Mouse (Mus musculus): ENCODE measurements around the gene Paox.
A peak's percentile ranks its signal among the peaks of the same experiment; 100 is the strongest.
"Not testable (repeated sequence)": the region's sequence is repeated elsewhere in the genome, so short reads cannot be mapped to it uniquely, and the experiment has no call there.

Paox gene

GRCm38 (mm10) chr7:140121338-140121910 is 5.8 kb downstream of the Paox start:
- DNase-seq = no peak

- peak; percentile 93 for DNase-seq
These were observed 7.2 kb downstream of the Paox start for GRCm38 (mm10) chr7:140122765-140123164.

DNA sequence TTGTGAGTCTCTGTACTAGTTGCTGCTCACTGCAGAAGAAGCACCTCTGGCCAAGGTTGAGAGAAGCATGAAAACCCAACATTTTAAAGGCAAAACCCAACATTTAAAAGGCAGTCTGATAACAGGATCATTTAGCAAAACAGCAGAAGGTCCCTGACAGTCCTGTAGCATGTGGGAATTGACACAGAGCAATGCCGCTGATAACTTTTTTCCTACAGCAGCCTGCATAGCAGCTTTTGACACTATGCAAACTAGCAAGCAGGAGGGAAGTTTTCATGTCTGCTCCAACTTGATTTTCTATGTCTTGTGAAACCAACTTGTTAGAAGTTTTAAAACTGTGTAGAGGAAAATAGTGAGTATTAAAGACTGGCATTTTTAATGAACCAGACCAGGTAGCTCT is 8.8 kb downstream of the Paox start:
- DNase-seq = no peak

- peak; percentile 99 for DNase-seq
These were observed 9.9 kb downstream of the Paox start for GRCm38 (mm10) chr7:140125278-140126021.

DNA sequence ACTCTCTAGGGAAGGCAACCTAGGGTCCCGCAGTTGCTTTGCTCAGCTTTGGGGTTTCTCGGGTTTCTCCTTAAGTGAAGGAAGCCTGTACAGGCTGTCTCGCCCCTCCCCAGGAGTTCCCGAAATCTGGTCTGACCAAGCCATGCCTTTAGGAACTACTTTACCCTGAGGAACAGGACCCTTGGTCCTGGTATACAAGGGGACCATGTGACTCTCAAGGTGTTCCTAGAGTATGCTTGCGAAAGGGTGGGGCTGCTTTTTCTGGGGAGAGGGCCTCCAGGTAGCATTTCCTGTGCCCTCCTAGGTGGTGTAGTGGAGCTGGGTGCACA is 10.4 kb downstream of the Paox start:
- DNase-seq = peak; percentile 93

GRCm38 (mm10) chr7:140126934-140127333 is 11.3 kb downstream of the Paox start:
- DNase-seq = peak; percentile 92

- peak; percentile 93 for DNase-seq
These were observed 12.3 kb downstream of the Paox start for GRCm38 (mm10) chr7:140127911-140128310.

DNA sequence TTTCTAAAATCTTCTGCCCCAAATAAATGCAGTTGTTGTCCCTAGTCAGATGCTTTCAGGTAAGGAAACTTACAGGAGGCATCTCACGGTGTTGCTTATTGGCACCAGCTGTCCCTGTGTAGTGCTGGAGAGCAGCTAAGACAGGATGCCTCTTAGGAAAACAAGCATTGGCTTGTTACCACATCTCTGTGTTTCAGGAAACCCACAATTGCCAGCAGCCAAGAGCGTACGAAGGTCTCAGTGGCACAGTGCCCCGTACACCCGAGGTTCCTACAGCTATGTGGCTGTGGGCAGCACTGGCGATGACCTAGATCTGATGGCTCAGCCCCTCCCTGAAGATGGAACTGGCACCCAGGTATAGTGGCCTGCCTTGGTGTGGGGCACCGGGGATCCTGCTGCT is 16.6 kb downstream of the Paox start:
- not testable (repeated sequence) for DNase-seq

GRCm38 (mm10) chr7:140134033-140134432 is 18.4 kb downstream of the Paox start:
- DNase-seq = not testable (repeated sequence)

- DNase-seq = no peak
These were observed 19.6 kb downstream of the Paox start for GRCm38 (mm10) chr7:140135106-140135770.

- DNase-seq = peak; percentile 99
These were observed 21.8 kb downstream of the Paox start, which contains the start of gene Mtg1 for GRCm38 (mm10) chr7:140137135-140138020. TSS of gene Mtg1 (plus strand) at chr7:140137564.

- no peak for DNase-seq
These were observed 22.4 kb downstream of the Paox start for GRCm38 (mm10) chr7:140138021-140138310.

DNA sequence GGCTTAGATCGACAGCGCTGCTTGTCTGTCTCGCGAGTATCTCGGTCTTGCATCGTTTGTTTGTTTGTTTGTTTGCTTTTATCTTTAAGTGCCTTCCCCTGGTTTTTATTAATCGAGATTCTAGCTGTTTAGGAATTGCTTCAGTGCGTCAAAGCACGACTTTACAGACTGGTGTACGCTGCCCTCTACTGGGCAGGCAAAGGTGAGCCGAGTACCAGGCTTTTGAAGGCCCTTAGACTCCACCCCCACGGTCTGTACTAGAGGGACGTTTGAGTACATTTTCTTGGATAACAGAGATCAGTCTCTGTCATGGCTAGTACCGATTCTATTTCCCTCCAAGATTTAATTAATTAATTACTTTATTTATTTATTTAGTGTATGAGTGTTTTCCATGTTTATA is 25.8 kb downstream of the Paox start:
- DNase-seq = peak; percentile 94

DNA sequence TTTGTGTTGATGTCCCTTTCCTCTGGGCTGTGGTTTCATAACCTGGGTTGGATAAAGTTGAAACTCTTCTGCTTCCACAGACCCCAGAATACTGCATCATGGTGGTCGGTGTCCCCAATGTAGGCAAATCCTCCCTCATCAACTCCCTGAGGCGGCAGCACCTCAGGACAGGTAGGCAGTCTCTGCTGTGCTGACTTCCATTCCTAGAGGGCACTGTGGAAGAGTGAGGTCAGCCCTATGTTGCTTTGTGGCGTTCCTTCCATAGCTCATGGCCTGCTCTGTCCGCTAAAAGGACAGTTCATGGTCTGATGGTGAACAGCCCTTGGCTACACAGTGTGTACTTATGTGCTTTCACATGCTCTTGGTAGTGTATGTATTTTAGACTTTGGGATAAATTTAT is 29.0 kb downstream of the Paox start:
- DNase-seq = peak; percentile 65

DNA sequence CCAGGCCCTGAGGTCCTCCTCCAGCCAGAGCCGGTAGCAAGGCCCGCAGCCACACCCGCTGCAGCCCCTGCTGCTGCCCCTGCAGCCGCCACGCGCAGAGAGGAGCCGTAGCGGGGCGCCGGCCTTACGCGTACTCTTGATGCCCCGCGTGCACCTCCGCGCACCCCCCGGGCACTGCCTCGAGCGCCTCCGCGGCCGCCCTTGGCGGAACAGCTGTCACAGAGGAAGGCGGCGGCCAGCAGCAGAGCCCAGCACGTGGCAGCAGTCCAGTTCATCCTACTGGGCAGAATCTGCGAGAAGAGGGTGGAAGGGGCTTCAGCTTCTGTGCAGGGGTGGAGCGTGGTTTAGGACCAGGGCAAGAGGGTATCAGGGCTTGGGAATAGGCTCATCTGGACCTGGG is 37.8 kb downstream of the Paox start:
- DNase-seq = peak; percentile 87

DNA sequence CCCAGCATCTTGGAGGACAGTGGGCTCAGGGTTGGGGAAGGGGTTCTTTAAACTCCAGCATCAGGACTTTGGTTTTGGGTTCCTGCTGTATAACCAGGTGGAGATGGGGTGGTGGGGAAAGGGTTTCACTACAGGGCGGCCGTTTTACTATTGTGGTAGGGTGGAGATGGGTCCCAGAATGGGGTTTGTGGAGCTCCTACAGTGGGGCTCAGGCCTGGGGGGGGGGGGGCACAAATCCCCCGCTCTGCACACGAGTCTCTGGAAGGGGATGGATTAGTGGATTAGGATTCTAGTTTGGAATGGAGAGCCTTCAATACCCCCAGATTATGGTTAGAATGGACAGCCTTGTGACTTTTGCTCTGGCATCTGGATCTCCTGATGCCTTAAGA is 38.2 kb downstream of the Paox start:
- no peak for DNase-seq

GRCm38 (mm10) chr7:140154218-140154927 is 38.8 kb downstream of the Paox start, which contains the start of gene Sprn:
TSS of gene Sprn (minus strand) at chr7:140154877.
- peak; percentile 85 for DNase-seq

DNA sequence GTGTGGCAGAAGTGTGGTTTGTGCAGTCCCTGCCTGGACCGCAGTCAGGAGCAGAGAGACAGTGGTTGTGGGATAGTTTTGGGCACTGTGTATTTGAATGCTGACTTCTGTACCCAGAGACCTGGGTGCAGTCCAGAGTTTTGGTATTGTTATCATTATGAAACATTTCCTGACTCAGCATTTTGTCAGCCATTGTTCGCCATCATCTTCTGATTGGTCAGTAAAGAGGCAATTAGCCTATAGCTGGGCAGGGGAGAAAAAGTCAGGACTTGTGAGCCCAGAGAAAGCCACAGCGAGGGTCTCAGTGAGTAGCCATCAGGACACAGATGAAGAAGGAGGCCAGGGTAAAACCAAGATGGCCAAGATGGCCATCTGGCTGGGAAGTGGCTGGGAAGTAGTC is 44.8 kb downstream of the Paox start:
- peak; percentile 64 for DNase-seq

DNA sequence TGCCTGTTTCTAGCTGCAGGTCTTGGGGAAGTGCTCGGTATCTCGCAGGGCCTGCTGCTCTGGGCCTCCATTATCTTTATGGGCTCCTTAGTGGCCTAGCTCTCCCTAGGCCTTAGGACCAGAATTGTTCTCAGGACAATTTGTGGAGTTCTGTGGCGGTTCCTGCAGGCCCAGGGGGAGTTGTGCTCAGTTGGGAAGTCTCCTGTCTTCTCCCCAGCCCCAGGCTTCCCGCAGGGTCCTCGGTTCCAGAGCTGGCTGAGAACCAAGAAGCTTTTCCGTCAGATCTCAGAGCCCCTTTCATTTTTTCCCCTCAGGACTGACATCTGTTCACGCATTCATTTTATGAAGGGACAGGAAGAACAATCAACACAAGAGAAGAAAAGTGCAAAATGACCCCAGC is 49.1 kb downstream of the Paox start, which contains the start of gene Olfr522:
TSS of gene Olfr522 (minus strand) at position 101 of the 400 bp plus-strand sequence.
- peak; percentile 53 for DNase-seq

DNA sequence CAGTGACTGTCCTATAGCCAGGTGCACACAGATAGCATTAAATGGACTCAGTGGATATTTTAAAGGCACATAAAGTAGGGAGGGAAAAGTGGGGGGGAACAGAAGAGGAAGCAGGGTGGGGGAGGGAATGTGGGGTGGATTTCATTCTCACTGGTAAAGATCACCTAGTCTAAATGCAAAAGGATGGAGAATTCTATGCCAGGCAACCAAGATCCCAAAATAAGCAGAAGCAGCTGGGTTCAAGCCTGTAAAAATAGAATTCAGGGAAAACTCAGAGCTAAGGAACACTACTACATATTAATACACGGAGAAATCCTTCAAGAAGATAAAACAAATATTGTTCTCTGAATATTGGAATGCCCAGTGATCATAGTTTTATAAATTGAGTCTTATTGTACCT is 52.4 kb downstream of the Paox start:
- DNase-seq = no peak

- no peak for DNase-seq
These were observed 53.8 kb downstream of the Paox start for GRCm38 (mm10) chr7:140169386-140169785.

- peak; percentile 57 for DNase-seq
These were observed 55.3 kb downstream of the Paox start for GRCm38 (mm10) chr7:140170863-140171262.

- DNase-seq = peak; percentile 86
These were observed 57.3 kb downstream of the Paox start, which contains the start of gene Olfr523 for GRCm38 (mm10) chr7:140172936-140173335. TSS of gene Olfr523 (plus strand) at chr7:140173217.

All from heart, adult 11 months (tissue).